Mouse (Mus musculus): ENCODE data around the gene Bcl7a.

DNA sequence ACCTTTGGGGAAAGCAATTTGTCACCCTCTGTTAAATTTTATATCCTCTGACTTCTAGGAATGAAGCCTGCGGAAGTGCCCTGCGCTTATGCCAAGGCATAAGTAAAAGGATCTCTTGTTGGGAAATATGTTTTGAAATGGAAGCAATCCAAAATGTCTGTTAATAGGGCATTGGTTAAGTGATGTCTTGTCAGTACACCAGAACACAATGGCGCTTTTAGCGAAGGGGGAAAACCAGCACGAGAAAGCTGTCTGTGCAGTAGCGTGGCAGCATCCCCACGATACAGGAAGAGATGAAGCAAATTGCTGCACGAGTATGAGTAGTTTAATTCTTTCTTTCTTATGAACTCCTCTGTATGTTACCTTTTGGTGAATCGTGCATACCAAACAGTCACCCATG lies 49.0 kb upstream of the Bcl7a start:
- no peak for TF ChIP-seq POLR2A (IDR thresholded peaks at IDR 0.05; ENCODE audit: insufficient read length, low read depth)
- no peak for TF ChIP-seq USF1 (IDR thresholded peaks at IDR 0.05; ENCODE audit: low read depth)
- no peak for TF ChIP-seq CEBPB (IDR thresholded peaks at IDR 0.05; ENCODE audit: insufficient read depth, poor library complexity, severe bottlenecking)
- TF ChIP-seq TCF12 (IDR thresholded peaks at IDR 0.05; ENCODE audit: insufficient read depth, poor library complexity, severe bottlenecking): no peak
- no peak for TF ChIP-seq POLR2AphosphoS2 (IDR thresholded peaks at IDR 0.05; ENCODE audit: insufficient read length, low read depth)
- no peak for TF ChIP-seq MAX (IDR thresholded peaks at IDR 0.05; ENCODE audit: low read depth)
- no peak for TF ChIP-seq E2F4 (IDR thresholded peaks at IDR 0.05; ENCODE audit: insufficient read depth)

Measured in myocyte (in vitro differentiated cells).